Mouse (Mus musculus) heart, embryonic 12.5 days (tissue): ENCODE measurements at regions not wholly inside any gene's neighbourhood (a gene's known extent, or its start where the extent isn't known, plus 50 kb on each side); places are given as distances from the start of the nearest gene placed in this dataset.
A peak's percentile ranks its signal among the peaks of the same experiment; 100 is the strongest.

Experiments
- ATAC-seq: fragments of 200-750 bp; cut with Nextera tagmentation; 2 replicates; pipeline ENCODE4 v1.8.0; 2017; ENCODE audit warnings: moderate TSS enrichment, moderate library complexity; ENCODE audit not compliant: insufficient number of reproducible peaks, low FRiP score
- H3K27ac ChIP-seq: fragments of 300-500 bp; sonication (generic); 2 replicates; pipeline ENCODE4 v1.5.1; 2016; ENCODE audit warnings: mild to moderate bottlenecking, moderate library complexity; ENCODE audit not compliant: poor library complexity, severe bottlenecking
- H3K27me3 ChIP-seq: fragments of 300-500 bp; sonication (generic); replicated peaks from 2 replicates; pipeline ENCODE4 v1.6.1; 2016; ENCODE audit warnings: mild to moderate bottlenecking, moderate library complexity
- H3K36me3 ChIP-seq: fragments of 300-500 bp; sonication (generic); 2 replicates; pipeline ENCODE4 v1.6.1; 2016; ENCODE audit warnings: mild to moderate bottlenecking, moderate library complexity
- H3K4me1 ChIP-seq: fragments of 300-500 bp; sonication (generic); replicated peaks from 2 replicates; pipeline ENCODE4 v1.6.1; 2016; ENCODE audit warnings: mild to moderate bottlenecking
- H3K4me2 ChIP-seq: fragments of 300-500 bp; sonication (generic); 2 replicates; pipeline ENCODE4 v1.6.1; 2016; ENCODE audit warnings: mild to moderate bottlenecking, moderate library complexity
- H3K4me3 ChIP-seq: fragments of 300-500 bp; sonication (generic); 2 replicates; pipeline ENCODE4 v1.5.1; 2016; ENCODE audit warnings: mild to moderate bottlenecking
- H3K9ac ChIP-seq: fragments of 300-500 bp; sonication (generic); 2 replicates; pipeline ENCODE4 v1.6.1; 2016; ENCODE audit warnings: mild to moderate bottlenecking, moderate library complexity
- H3K9me3 ChIP-seq: fragments of 300-500 bp; sonication (generic); replicated peaks from 2 replicates; pipeline ENCODE4 v1.6.1; 2016; ENCODE audit warnings: mild to moderate bottlenecking, moderate library complexity
- WGBS: fragments of 180-500 bp; shearing (Covaris S2); methylation state at CpG from one replicate; pipeline ENCODE4 v1.1.7; 2016; 5-methylcytosine and 5-hydroxymethylcytosine counted together

DNA sequence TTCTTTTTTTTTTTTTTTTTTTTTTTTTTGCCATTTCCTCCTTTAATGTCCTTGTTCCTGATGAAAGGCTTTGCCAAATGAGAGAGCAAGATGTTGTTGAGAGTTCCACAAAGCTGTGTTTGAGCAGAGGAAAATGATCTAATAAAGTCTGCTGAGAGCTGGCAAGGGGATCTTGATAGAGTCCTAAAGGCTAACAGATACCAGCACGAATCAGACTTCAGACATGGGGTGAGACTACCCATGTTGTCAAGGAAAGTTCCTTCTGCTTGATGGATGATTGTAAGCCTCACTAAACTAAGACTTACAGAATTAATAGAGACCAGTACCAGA is 665.2 kb upstream of the Fam92a start:
- no peak overlapping the region for H3K4me2 ChIP-seq
- no peak overlapping the region for H3K27ac ChIP-seq
- no peaks in the 10 kb centered on the region for H3K9me3 ChIP-seq
- no peaks in the 10 kb centered on the region for H3K4me1 ChIP-seq
- H3K4me3 ChIP-seq = no peak overlapping the region
- H3K9ac ChIP-seq = no peak overlapping the region
- H3K27me3 ChIP-seq = no peaks in the 10 kb centered on the region
- 38% methylated on average over 1 of the region's 1 CpGs for WGBS
- ATAC-seq = no peak
- no peaks in the 10 kb centered on the region for H3K36me3 ChIP-seq

DNA sequence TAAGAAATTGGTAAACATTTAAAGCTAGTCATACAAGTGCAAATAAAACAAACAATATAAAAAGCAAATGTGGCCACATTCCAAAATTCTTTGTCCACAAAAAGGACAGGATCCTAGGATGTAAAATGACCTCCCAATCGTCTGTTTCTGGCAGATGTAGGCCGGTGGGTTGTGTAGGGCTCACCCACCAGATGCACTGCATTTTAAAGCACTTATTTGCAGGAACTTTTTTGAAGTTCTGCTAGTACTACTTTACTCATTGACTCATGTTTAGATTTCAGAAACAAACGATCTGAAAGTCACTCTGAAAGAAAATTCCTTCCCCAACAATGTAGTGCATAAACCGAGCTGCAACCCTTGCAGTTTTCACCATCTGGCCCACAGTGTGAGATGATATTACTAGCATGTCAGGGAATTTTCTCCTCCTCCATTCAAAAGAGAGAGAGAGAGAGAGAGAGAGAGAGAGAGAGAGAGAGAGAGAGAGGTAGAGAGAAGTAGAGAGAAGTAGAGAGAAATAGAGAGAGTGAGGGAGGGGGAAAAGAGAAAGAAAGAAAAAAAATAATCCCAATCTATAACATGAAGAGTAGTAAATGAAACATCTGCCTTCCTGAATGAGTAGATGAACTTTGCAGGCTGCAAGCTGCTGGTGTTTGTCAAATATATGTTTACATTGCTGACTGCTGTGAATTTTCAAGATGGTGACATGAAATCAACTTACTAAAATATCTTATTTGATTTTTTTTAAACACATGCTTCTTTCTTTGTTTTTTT is 664.7 kb upstream of the Fam92a start:
- Histone ChIP-seq H3K4me2 (no peak overlapping the region), H3K9me3 (no peaks in the 10 kb centered on the region), H3K27ac (no peak overlapping the region), H3K36me3 (no peaks in the 10 kb centered on the region), H3K4me1 (no peaks in the 10 kb centered on the region), H3K9ac (no peak overlapping the region), H3K4me3 (no peak overlapping the region), H3K27me3 (no peaks in the 10 kb centered on the region)
- ATAC-seq = no peak
- WGBS = 61% methylated on average over 4 of the region's 4 CpGs

DNA sequence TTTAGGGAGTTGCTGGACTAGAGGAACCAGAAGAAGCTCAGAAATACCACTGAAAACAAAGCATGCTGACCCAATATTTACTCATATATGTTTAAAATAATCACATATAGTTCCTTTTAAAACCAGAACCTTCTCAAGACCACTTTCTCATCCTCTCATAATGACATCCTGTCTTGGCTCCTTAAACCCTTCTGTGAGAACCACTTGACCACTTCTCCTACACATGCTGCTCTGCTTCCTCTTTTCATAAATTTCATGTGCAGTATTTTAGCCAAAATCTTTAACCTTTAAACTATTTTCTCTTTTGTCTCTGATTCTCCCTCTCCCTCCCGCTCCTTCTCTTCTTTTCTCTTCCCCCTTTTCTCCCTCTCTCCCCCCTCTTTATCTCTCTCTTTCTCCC is 654.6 kb upstream of the Fam92a start:
- no peaks in the 10 kb centered on the region for H3K4me1 ChIP-seq
- H3K4me3 ChIP-seq = no peak overlapping the region
- no peaks in the 10 kb centered on the region for H3K27me3 ChIP-seq
- no peak overlapping the region for H3K4me2 ChIP-seq
- no peak overlapping the region for H3K27ac ChIP-seq
- peaks cover 6% of the 10 kb centered on the region for H3K9me3 ChIP-seq
- 84% methylated on average over 1 of the region's 1 CpGs for WGBS
- H3K9ac ChIP-seq = no peak overlapping the region
- no peaks in the 10 kb centered on the region for H3K36me3 ChIP-seq
- no peak for ATAC-seq

DNA sequence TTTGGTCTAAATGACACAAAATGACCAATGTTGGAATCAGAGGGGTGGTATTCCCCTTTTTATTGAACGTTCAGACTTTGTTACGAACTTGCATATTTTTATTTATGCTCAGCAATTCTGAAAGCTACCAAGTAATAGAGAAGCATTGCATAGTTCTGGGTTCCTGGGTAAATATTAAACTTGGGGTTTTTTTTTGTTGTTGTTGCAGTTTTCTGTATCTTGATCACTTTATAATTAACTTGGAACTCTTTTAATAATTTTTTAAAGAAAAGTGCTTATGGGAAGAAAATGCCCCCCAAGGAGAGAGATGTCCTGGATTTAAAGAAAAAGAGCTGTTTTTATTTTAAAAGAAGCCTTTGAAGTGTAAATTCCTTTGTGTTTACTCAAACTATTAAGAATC is 642.4 kb upstream of the Fam92a start:
- Histone ChIP-seq H3K9me3 (no peaks in the 10 kb centered on the region), H3K36me3 (no peaks in the 10 kb centered on the region), H3K4me3 (no peak overlapping the region), H3K4me2 (no peak overlapping the region), H3K4me1 (no peaks in the 10 kb centered on the region), H3K9ac (no peak overlapping the region), H3K27ac (no peak overlapping the region), H3K27me3 (no peaks in the 10 kb centered on the region)
- no peak for ATAC-seq
- 82% methylated on average over 2 of the region's 2 CpGs for WGBS

DNA sequence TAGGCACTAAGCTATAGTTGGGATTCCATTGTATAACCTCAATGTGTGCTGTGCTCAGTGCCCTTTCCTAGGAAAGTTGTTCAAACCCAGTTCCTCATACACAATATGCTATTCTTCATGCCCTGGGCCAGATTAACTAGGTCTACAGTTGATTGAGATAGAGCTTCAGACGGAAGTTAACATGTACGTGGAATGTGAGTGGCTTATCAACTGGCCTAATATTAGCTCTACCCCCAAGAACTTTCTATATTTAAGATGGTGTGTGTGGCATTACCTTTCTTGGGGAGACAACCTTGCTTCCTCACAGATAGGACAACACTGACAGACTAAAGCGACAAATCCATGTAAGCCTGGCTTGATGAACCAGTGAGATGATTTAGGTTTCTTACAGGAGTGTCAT is 629.4 kb upstream of the Fam92a start:
- H3K27ac ChIP-seq = peak overlapping the region; percentile 40
- H3K4me1 ChIP-seq = peaks cover 5% of the 10 kb centered on the region
- no peaks in the 10 kb centered on the region for H3K27me3 ChIP-seq
- ATAC-seq = no peak
- H3K9ac ChIP-seq = no peak overlapping the region
- WGBS = 28% methylated on average over 3 of the region's 3 CpGs
- H3K4me2 ChIP-seq = no peak overlapping the region
- no peaks in the 10 kb centered on the region for H3K9me3 ChIP-seq
- H3K36me3 ChIP-seq = no peaks in the 10 kb centered on the region
- no peak overlapping the region for H3K4me3 ChIP-seq

DNA sequence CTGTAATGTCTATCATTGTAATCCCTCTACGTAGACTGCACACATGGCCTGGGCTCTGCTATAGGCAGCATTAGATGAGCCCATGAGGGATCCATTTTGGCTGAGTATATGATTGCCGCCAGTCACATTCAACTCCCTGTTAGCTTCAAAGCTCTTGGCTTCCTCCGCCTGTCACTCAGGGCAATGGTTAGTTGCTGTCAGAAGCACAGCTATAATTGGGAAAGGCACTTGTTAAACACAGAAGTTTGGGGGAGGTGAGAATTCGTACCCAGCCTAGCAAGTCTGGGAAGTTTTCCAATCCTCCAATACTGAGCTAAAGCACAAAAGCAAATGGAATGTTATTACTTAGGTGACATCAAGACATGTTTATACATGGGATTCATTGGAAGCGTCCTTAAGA is 627.7 kb upstream of the Fam92a start:
- Histone ChIP-seq H3K27ac (no peak overlapping the region), H3K36me3 (no peaks in the 10 kb centered on the region), H3K4me3 (no peak overlapping the region), H3K9ac (no peak overlapping the region), H3K27me3 (no peaks in the 10 kb centered on the region), H3K4me2 (no peak overlapping the region), H3K9me3 (no peaks in the 10 kb centered on the region), H3K4me1 (peaks cover 5% of the 10 kb centered on the region)
- ATAC-seq = no peak
- WGBS = 82% methylated on average over 5 of the region's 5 CpGs

DNA sequence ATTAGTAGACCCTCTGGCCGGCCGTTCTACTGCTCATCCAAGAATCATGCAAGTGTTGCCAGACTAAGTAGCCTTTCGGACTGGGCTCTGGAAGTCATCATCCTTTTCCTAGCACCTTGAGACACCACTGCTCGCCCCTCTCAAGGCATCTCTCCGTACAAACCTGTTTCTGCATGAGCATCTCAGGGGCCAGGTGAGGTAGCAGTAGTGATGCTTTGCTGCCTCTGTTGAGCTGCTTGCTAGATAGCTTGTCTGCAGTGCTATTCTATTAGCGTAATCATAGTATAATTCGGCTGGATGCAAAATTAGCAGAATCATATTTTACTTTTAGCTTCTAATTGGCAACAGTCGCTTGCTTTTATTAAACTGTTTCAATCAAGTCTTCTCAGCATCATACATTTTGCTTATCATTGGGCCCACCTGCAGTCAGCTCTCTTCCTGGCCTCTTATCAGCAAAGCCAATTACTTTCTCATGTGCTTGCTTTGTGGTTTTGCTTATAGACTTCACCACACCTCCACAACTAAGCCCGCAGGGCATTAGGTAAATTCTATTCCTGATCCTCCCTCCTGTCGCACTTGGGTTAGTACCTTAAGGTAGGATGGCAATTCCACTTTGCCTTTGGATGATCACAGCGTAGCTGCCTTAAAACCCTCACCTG is 621.1 kb upstream of the Fam92a start:
- no peaks in the 10 kb centered on the region for H3K4me1 ChIP-seq
- no peak overlapping the region for H3K4me2 ChIP-seq
- H3K9me3 ChIP-seq = no peaks in the 10 kb centered on the region
- no peak overlapping the region for H3K27ac ChIP-seq
- no peaks in the 10 kb centered on the region for H3K27me3 ChIP-seq
- no peak overlapping the region for H3K4me3 ChIP-seq
- ATAC-seq = no peak
- WGBS = 72% methylated on average over 11 of the region's 11 CpGs
- no peaks in the 10 kb centered on the region for H3K36me3 ChIP-seq
- H3K9ac ChIP-seq = no peak overlapping the region

DNA sequence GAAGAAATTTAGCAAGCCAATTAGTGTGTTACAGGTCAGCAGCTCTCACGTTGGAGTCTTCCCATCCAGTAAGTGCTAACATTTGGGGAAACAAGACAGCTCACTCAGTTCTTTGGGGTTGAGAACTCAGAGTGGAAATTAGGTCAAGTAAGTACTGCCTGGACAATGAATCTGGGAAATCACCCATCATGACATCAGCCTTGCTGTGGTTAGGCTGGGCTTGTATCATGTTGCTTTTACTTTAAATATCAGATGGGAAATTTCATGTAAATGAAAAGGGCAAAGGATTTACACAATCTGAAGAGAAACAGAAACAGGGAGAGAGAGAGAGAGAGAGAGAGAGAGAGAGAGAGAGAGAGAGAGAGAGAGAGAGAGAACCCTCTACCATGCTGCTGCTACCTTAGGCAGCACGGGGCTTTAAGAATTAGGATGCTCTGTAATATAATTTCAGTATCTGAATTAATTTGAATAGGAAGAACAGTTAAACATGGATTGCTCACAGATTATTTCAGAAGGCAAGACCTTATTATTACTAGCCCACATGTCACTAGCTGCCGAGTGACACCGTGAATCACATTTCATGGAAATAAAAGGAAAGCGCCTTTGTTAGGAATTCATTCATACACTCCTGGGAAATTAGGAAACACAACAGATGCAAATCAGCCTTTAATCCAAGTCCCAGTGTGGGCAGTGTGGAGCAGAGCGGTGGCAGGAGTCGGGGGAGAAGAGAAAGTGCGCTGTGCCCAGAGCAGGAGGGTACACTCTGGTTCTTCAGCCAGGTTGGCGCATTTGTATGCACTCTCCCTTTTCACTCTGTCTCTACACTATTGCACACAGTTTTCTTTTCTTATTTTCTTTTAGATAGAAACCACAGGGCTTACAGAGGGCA is 620.2 kb upstream of the Fam92a start:
- H3K27ac ChIP-seq = no peak overlapping the region
- no peak overlapping the region for H3K9ac ChIP-seq
- no peak for ATAC-seq
- no peaks in the 10 kb centered on the region for H3K9me3 ChIP-seq
- WGBS = 81% methylated on average over 9 of the region's 9 CpGs
- H3K4me2 ChIP-seq = no peak overlapping the region
- H3K4me1 ChIP-seq = no peaks in the 10 kb centered on the region
- no peaks in the 10 kb centered on the region for H3K27me3 ChIP-seq
- H3K36me3 ChIP-seq = no peaks in the 10 kb centered on the region
- H3K4me3 ChIP-seq = no peak overlapping the region

DNA sequence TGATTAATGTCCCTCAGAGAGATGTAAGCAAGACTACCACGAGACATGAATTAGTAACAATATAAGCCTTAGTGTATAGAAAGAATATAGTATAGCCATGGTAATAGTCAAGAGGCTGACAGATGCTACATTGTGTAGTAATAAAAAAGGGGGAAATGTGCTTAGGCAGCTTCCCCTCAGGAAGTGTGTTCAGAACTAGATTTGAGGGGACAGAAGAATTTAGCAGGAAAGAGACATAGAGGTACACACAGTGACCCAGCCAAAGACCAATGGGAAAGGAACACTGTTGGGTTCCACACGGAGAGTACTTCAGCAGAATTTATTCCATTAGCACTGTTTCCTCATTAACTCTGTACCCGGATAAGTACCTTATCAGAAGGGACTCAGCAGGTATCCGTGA is 614.0 kb upstream of the Fam92a start:
- Histone ChIP-seq H3K4me1 (peaks cover 13% of the 10 kb centered on the region), H3K27ac (no peak overlapping the region), H3K4me3 (no peak overlapping the region), H3K9me3 (no peaks in the 10 kb centered on the region), H3K9ac (no peak overlapping the region), H3K36me3 (no peaks in the 10 kb centered on the region), H3K27me3 (no peaks in the 10 kb centered on the region), H3K4me2 (no peak overlapping the region)
- WGBS = 42% methylated on average over 4 of the region's 4 CpGs
- ATAC-seq = no peak

DNA sequence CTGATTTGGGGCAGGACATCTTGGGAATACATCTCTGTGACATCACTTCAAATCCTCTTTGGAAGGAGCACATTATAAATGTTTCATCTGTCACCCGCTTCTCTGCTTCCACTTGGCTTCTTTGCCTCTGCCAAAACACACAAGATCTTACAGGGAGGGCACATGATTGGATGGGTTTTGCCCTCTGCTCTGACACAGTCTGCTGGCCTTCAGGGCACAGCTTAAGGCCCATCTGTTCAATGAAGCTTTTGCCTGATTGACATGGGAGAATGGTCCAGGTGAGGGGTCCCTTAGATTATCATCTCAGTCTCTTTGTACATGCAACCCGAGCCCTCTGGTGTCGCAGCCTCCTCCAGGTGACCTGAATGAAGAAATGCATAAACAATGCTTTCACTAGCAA is 612.7 kb upstream of the Fam92a start:
- Histone ChIP-seq H3K36me3 (no peaks in the 10 kb centered on the region), H3K27me3 (no peaks in the 10 kb centered on the region), H3K4me3 (no peak overlapping the region), H3K9me3 (no peaks in the 10 kb centered on the region), H3K9ac (no peak overlapping the region), H3K4me2 (no peak overlapping the region), H3K4me1 (peaks cover 13% of the 10 kb centered on the region), H3K27ac (no peak overlapping the region)
- no peak for ATAC-seq
- WGBS = 86% methylated on average over 3 of the region's 3 CpGs

DNA sequence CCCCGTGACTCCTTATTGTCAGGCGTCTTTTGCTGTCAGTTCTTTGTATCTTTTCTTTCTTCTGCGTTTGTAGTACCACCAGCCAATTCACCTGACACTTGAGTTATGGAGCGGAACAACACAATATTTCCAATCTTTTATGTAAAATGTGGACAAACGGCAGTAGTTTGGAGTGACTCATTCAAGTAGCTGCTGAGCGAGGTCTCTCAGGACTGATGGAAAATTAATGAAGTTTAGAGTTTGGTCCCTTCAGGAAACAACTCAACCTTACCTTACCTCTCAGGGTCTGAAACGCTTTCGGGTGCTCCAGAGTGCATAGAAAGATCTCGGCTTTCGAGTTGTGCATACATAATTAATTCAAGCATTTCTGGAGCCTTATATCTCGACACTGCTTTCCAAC is 612.3 kb upstream of the Fam92a start:
- Histone ChIP-seq H3K4me1 (peaks cover 13% of the 10 kb centered on the region), H3K4me3 (no peak overlapping the region), H3K36me3 (no peaks in the 10 kb centered on the region), H3K9ac (no peak overlapping the region), H3K9me3 (no peaks in the 10 kb centered on the region), H3K27ac (no peak overlapping the region), H3K27me3 (no peaks in the 10 kb centered on the region), H3K4me2 (no peak overlapping the region)
- no peak for ATAC-seq
- 87% methylated on average over 11 of the region's 11 CpGs for WGBS
